Mouse (Mus musculus) ES-Bruce4 (cell line): ENCODE data around the gene Dync2h1. TPM values are rescaled to one million over a fixed set of nuclear protein-coding genes. Genes with fewer than 3 reads are reported as not detected.

Source experiments
- H3K27ac ChIP-seq: 2 replicates; pipeline ENCODE4 v1.5.1; 2012; ENCODE audit warnings: low read length, inconsistent platforms; ENCODE audit not compliant: insufficient read depth
- H3K27me3 ChIP-seq: 2 replicates; pipeline ENCODE4 v1.6.1; 2012; ENCODE audit warnings: mild to moderate bottlenecking, low read length, inconsistent platforms; ENCODE audit not compliant: control insufficient read depth, poor library complexity, insufficient read depth, severe bottlenecking
- H3K36me3 ChIP-seq: 2 replicates; pipeline ENCODE4 v1.6.1; 2012; ENCODE audit warnings: inconsistent platforms, mild to moderate bottlenecking, low read length, moderate library complexity; ENCODE audit not compliant: control insufficient read depth, poor library complexity, insufficient read depth, severe bottlenecking
- H3K4me1 ChIP-seq: one replicate; pipeline ENCODE4 v1.8.1; 2011; ENCODE audit warnings: low read length; ENCODE audit not compliant: control insufficient read depth, insufficient read depth
- H3K4me3 ChIP-seq: 2 replicates; pipeline ENCODE4 v1.5.1; 2011; ENCODE audit warnings: low read depth, mild to moderate bottlenecking, low read length
- H3K9ac ChIP-seq: 2 replicates; pipeline ENCODE4 v1.6.1; 2012; ENCODE audit warnings: low read depth, mild to moderate bottlenecking, inconsistent platforms; ENCODE audit not compliant: poor library complexity, severe bottlenecking
- H3K9me3 ChIP-seq: replicated peaks from 2 replicates; pipeline ENCODE4 v1.6.1; 2012; ENCODE audit warnings: mild to moderate bottlenecking, low read length, inconsistent platforms; ENCODE audit not compliant: control insufficient read depth, poor library complexity, insufficient read depth, severe bottlenecking
- CTCF ChIP-seq: IDR thresholded peaks from one replicate; pipeline ENCODE4 v1.8.1; 2011; ENCODE audit warnings: low read depth, low read length
- EP300 ChIP-seq: IDR thresholded peaks from 2 replicates; pipeline ENCODE4 v1.6.1; 2011; ENCODE audit warnings: low read depth, low read length; ENCODE audit not compliant: insufficient read depth
- POLR2A ChIP-seq: IDR thresholded peaks from one replicate; pipeline ENCODE4 v1.8.1; 2011; ENCODE audit warnings: low read length; ENCODE audit not compliant: insufficient read depth
- polyA plus RNA-seq: library from polyadenylated mRNA; stranded (reverse); fragments of >200 nt; gene quantifications from 2 replicates; pipeline ENCODE4 v1.2.4, GENCODE M21; 2011; ENCODE audit warnings: low read depth; ENCODE audit not compliant: missing spikeins, insufficient read depth, insufficient read length

Gene Dync2h1
- polyA plus RNA-seq, 1 experiment: 8.6 TPM

GRCm38 (mm10) chr9:6891331-6891730 is 292.9 kb downstream of the Dync2h1 start:
- no peak overlapping the region for H3K27ac ChIP-seq
- H3K9me3 ChIP-seq: no peaks in the 10 kb centered on the region
- H3K36me3 ChIP-seq: no peaks in the 10 kb centered on the region
- no peak for TF ChIP-seq EP300
- H3K4me3 ChIP-seq: no peak overlapping the region
- H3K4me1 ChIP-seq: no peaks in the 10 kb centered on the region
- no peaks in the 10 kb centered on the region for H3K27me3 ChIP-seq
- no peak overlapping the region for H3K9ac ChIP-seq

- no peak for TF ChIP-seq EP300
- no peak for TF ChIP-seq POLR2A
- TF ChIP-seq CTCF: no peak
- Histone ChIP-seq H3K9ac (no peak overlapping the region), H3K4me3 (no peak overlapping the region), H3K9me3 (no peaks in the 10 kb centered on the region), H3K36me3 (no peaks in the 10 kb centered on the region), H3K27ac (no peak overlapping the region), H3K27me3 (no peaks in the 10 kb centered on the region), H3K4me1 (no peaks in the 10 kb centered on the region)
These were observed 302.9 kb downstream of the Dync2h1 start for GRCm38 (mm10) chr9:6881187-6881984.

Other genes starting within 250 kb of the Dync2h1 start
- gene Dcun1d5, start 74 bp upstream of the Dync2h1 start, polyA plus RNA-seq: 81.0 and 89.9 TPM in 2 replicates
- gene Mmp13, start 88.1 kb upstream of the Dync2h1 start, polyA plus RNA-seq: 0.45 and 0.58 TPM in 2 replicates
- gene Mmp12, start 159.9 kb upstream of the Dync2h1 start, polyA plus RNA-seq: 0.37 and 0.40 TPM in 2 replicates
- gene Mmp1b, start 203.6 kb upstream of the Dync2h1 start, polyA plus RNA-seq: not detected in 2 replicates